Mouse (Mus musculus) layer of hippocampus, postnatal 25 days (tissue): ENCODE measurements around the gene Vmn1r215. TPM values are rescaled to one million over a fixed set of nuclear protein-coding genes. Genes with fewer than 3 reads are reported as not detected.
"Not testable (repeated sequence)": the region's sequence is repeated elsewhere in the genome, so short reads cannot be mapped to it uniquely, and the experiment has no call there.

ENCODE experiments used
- DNase-seq, 2 experiments: peaks; one replicate each; pipeline ENCODE4 v3.0.0; 2022; ENCODE audit warnings: mixed read lengths in 2 of 2, low spot score in 1 of 2; ENCODE audit errors: extremely low spot score in 1 of 2
- total RNA-seq, 2 experiments: library from RNA; stranded (reverse); gene quantifications; 2 replicates each; pipeline ENCODE4 v1.2.3; 2021

Gene Vmn1r215
- not detected for total RNA-seq

DNA sequence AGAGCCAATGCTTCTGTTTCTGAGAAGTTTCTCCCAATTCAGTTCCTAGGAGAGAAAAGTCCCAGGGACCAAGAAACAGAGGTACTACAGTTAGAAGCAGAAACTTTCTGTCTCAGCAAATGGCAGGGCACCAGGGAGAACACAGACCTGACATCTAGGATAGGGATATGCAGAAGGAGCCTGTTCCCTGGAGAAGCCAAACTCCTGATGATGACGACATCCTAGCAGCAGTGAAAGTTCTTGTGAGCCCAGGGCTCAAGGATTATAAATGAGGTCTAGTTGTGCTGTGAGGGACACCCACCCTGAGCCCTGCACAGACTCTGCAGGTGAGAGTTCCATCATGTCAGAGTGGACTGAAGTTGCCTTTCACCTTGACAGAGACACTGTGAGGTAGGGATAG is at the start of gene Vmn1r215:
Vmn1r215 (plus strand) TSS at position 301 of the 400 bp plus-strand sequence.
- DNase-seq, result no peak

DNA sequence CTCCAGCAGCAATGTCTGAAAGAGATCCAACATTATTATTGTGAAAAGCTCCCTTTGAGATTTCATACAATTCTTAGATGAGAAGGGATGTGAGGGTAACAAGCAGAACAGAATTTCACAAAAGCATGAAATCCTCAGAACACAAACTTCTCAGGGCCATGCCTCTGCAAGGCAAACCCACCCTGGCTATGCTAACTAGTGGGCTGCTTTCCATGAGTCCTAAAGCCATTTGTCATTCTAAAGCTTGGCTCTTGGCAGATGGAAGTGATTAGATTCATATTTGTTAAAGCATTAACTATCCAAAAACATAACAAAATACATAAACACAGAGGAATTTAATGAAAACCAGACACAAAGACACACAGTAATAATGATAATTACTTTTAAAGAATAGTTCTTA is 49.7 kb upstream of the Vmn1r215 start:
- DNase-seq, result no peak

DNA sequence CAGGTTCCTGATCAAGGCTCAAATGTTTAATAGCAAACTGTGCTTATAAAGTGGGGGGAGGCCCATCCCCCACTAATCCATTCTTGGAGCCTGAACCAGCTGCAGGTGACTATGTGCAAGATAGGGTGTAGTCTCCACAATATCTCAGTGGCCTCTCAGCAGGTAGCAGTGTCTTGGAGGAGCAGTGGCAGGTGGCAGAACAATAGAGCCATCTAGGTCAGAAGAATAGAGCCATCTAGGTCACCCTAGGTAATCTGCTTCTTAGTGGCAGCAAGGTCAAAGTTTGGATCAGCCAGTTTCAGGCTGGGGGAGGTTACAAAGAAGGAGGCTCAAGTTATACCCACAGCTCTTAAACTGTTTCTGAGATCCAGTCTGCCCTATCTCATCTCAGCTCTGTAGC is 43.0 kb upstream of the Vmn1r215 start:
- DNase-seq, result no peak

DNA sequence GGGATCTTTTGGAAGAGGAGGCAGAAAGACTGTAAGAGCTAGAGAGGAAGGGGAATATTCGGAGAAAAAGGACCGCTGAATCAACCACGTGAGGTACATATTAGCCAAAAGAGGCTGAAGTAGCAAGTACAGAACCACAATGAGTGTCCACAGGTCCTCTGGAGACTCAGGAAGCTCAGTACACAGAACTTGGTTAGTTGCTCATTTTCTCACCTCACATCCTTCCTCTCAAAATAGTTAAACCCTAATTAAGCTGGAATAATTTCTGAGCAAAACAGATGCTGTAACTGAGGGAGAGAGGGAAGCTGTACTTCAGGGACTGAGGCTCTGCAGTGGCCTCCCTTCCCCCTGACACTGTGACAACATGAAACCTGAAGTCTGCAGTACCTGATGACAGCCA is 37.7 kb upstream of the Vmn1r215 start, which contains the start of gene Vmn1r214:
Vmn1r214 (plus strand) TSS at position 301 of the 400 bp plus-strand sequence.
- DNase-seq, result no peak

DNA sequence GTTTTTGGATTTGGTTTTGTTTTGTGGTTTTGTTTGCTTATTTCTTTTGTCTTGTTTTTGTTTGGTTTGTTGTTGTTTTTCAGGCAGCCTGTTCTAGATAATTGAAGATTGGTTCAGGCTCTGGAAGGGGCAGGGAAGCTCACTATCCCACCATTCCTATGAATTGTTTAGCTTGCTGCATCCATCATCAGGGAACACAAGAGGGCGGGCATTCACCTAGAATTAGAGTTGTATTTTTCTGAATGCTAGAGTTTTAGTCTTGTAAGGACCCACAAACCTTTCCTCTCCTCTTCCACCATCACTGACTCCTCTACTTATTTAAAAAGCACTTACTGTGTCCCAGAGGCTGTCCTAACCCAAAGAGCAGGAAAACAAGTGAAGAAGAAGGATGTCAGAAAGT is 10.0 kb upstream of the Vmn1r215 start:
- DNase-seq, result no peak

DNA sequence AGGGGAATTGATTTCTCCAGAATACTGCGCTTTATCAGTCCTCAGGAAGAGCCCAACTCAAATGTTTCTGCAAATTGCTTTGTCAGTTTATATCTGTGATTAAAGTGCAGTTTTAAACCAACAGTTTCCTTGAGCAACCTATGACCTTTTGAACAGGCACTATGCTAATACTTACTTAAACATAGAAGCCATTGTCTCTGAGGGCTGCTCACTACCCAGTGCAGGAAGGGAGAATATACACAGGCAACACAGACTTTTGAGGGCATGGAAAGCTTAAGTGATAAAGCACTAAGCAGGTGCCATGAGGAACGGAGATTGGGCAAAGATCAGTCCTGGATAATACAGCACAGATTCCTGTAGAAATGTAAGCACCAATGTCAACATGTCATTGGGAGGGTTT is 1.5 kb downstream of the Vmn1r215 start:
- no peak for DNase-seq

DNA sequence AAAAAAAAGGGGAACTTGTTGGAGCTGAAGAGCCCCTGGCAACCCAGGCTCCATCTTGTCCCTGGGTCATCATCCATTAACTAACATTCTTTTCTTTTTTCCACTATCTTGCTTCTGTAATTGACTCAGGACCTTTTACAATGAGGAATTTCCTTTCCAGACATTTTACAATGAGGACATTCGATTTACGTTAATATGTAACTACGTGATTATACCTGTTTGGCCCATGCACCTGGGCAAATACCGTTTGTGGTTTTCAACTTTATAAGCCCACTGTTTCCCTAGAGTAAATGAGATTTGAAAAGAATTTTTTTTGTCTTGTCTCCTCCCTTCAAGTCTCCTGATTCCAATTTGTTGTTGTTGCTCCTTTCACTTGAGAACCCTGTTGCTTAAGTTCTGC is 26.6 kb downstream of the Vmn1r215 start:
- DNase-seq, result no peak

DNA sequence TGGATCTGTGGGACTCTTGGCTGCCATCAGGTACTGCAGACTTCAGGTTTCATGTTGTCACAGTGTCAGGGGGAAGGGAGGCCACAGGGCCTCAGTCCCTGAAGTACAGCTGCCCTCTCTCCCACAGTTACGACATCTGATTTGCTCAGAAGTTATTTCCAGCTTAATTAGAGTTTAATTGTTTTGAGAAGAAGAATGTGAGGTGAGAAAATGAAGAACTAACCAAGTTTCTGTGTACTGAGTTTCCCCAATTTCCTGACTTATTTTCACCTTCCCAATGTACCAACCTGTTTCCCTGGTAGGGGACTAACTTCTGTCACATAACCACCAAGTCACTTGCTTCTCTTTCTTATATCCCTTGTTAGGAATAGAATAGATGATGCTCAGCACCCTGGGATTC is 50.3 kb downstream of the Vmn1r215 start, which contains the start of gene Vmn1r217:
Vmn1r217 (minus strand) TSS at position 101 of the 400 bp plus-strand sequence.
- not testable (repeated sequence) for DNase-seq

DNA sequence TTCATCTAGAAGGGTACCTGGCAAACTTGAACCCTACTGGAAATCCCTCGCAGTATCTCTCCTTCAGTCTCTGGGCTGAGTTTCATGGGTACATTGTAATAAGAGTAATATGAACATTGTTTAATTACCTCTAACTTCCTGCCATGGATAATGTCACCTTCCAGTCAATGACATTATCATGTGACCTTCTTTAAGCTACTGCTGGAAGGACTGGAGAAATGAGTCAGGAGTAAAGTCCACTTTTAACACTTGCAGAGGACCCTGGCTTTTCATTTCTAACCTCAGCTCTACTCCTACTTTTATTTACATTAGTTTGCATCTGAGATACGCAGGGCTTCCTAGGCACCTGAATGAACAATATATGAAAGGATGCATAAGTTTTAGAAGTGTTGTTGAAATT is 52.8 kb downstream of the Vmn1r215 start:
- no peak for DNase-seq

Other genes starting within 250 kb of the Vmn1r215 start
- gene Vmn1r210, start 236.7 kb upstream of the Vmn1r215 start, total RNA-seq, result not detected
- gene Vmn1r211, start 210.5 kb upstream of the Vmn1r215 start, total RNA-seq, result not detected
- not detected for gene Vmn1r212, start 183.8 kb upstream of the Vmn1r215 start, total RNA-seq
- gene Vmn1r213, start 60.4 kb upstream of the Vmn1r215 start, total RNA-seq, result not detected
- gene Vmn1r214, start 37.6 kb upstream of the Vmn1r215 start, total RNA-seq, result not detected
- gene Vmn1r217, start 50.2 kb downstream of the Vmn1r215 start, total RNA-seq, result not detected
- not detected for gene Vmn1r218, start 65.1 kb downstream of the Vmn1r215 start, total RNA-seq
- not detected for gene Vmn1r219, start 91.3 kb downstream of the Vmn1r215 start, total RNA-seq
- gene Vmn1r220, start 120.0 kb downstream of the Vmn1r215 start, total RNA-seq, result not detected
- gene Vmn1r221, start 146.1 kb downstream of the Vmn1r215 start, total RNA-seq, result not detected
- gene Vmn1r222, start 167.9 kb downstream of the Vmn1r215 start, total RNA-seq, result not detected
- gene Vmn1r223, start 179.1 kb downstream of the Vmn1r215 start, total RNA-seq, result not detected